Mouse (Mus musculus): ENCODE measurements around the gene Spaca4.

DNA sequence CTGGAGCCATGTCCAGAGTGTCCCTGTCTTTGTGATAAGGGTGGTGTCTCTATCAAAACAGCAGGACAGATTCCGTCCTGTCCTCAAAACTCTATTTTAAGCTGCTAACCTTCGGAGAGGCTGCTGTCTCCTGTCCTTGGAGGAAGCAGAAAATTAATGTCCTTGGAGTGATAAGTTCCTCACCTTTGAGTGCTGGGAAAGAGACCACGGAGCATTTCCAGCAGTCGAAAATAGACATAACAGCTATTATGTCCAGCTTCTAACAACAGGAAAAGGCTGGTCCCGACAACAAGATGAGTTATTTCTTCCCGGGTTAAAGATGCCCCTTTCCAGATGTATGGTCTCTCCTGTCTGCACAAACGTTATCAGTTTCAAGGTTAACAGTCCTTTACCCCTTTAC is 49.6 kb upstream of the Spaca4 start:
- TF ChIP-seq CTCF (IDR thresholded peaks at IDR 0.05) (no peak), POLR2A (IDR thresholded peaks at IDR 0.05; ENCODE audit: insufficient read depth, low read depth, low read length) (no peak)

All from heart, adult 2 months (tissue).